Mouse (Mus musculus) right cerebral cortex, postnatal 4 days (tissue): ENCODE results near the gene March5.
A peak's percentile ranks its signal among the peaks of the same experiment; 100 is the strongest.
"Not testable (repeated sequence)": the region's sequence is repeated elsewhere in the genome, so short reads cannot be mapped to it uniquely, and the experiment has no call there.

Experiments used
- DNase-seq: peaks from one replicate; pipeline ENCODE4 v3.0.0-alpha.2; 2022

The March5 gene

GRCm38 (mm10) chr19:37209467-37210128 lies 2.3 kb downstream of the March5 start:
- no peak for DNase-seq

DNA sequence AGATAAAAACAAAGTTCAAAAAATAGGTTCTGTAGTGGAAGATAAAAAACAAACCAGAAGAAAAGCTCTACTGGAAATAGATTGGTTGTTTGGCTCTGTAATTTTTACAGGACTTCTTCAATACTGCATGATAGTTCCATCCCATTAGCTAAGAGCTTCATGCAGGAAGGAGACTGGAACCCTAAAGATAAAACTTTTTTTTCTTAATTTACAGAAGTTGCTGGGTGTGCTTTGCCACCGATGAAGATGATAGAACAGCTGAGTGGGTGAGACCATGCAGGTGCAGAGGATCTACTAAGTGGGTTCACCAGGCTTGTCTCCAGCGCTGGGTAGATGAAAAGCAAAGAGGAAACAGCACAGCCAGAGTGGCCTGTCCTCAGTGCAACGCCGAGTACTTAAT lies 3.1 kb downstream of the March5 start:
- DNase-seq = no peak

GRCm38 (mm10) chr19:37211416-37211815 lies 4.1 kb downstream of the March5 start:
- no peak for DNase-seq

DNA sequence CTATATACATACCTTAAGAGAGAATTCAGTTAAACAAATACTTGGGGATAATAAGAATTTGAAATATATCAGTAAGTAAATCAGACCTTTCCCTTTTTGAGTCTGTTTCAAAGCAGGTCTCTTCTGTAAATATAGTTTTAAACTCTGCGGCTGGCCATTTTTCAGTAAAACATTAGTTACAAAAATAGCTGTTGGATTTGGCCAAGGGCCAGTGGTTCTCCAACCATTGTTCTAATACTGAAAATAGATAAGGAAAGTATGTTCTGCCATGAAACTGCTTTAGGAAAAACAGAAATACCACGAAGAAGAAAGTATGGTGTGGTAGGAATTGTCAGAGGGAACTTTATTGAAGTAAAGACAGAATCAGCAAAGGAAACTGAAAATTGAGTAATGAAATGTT lies 7.4 kb downstream of the March5 start:
- DNase-seq = no peak

DNA sequence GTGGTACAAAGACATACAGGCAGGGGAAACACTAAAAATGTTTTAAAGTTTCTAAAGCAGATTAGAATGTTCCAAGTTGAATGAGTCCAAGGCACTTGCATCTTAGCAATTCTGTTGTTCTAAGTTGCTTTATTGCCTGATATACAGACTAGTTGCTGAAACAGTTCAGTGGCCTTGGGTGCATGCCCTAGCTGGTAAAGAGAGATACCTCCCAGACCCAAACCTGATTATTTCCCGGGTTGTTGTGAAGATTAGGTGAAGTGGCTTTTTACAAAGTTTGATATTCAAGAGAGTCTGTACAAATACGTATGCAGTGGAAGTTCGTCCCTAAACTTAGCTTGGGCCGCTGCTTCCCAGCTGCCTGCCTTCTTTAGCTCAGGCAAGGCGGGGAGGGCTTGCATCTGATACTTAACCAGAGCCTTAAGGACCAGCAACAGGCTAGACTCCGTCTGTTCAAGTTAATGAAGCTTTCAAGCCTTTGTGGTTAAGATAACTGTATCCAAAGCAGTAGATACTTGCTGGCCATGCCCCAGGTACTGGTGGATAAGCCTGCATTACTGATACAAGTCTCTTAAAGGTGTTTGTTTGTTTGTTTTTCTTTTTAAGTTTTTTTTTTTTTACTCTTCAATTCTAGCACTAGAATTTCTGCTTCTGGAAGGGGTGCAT lies 18.0 kb downstream of the March5 start:
- DNase-seq = no peak

DNA sequence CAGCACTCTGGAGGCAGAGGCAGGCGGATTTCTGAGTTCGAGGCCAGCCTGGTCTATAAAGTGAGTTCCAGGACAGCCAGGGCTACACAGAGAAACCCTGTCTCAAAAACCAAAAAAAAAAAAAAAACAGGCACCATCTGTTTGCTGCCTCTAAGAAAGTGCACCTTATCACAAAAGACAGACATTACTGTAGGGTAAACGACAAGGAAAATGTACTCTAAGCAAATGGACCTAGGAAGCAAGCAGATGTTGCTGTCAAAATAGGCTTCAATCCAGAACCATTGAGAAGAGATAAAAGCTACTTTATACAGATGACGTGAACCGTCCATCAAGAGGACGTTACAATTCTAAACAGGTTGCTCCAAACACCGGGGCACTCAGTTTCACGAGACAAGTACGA lies 25.3 kb downstream of the March5 start:
- DNase-seq = not testable (repeated sequence)

- DNase-seq = peak; percentile 16
These were observed 26.5 kb downstream of the March5 start for GRCm38 (mm10) chr19:37233561-37234539.

DNA sequence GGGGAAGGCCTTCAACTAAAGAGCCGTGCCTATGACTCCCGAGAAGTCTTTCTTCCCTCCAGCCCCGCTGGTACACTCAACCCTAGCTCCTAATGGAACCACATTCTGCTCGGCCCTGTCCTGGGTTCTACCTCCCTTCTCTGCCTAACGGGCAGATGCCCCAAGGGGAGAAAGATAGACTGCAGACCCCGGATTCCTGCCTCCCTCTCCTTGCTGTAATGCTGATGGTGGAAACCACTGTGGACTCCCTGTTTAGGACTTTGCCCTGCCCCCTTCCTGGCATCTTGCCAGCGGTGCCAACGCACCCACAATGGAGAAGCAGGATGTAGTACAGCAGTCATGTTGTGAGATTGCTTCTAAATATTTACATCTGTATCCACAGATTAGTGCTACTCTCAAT lies 28.5 kb downstream of the March5 start:
- peak; percentile 25 for DNase-seq

DNA sequence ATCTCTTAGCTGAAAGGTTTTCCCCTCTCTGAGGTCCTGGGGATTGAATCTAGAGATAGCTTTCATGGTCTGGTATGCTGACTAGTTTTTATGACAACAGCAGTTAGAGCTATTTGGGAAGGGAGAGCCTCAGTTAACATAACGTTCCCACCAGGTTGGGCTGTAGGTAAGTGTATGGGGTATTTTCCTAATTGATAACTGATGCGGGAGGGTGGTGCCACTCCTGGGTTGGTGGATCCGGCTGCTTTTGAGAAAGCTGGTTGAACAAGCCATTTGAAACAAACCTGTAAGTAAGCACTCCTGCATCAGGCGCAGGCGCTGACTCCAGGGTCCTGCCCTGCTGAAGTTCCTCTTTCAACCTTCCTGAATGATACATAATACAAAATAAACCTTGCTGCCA lies 30.0 kb downstream of the March5 start:
- no peak for DNase-seq

- no peak for DNase-seq
These were observed 30.5 kb downstream of the March5 start for GRCm38 (mm10) chr19:37237712-37238437.

GRCm38 (mm10) chr19:37238651-37239050 lies 31.3 kb downstream of the March5 start:
- no peak for DNase-seq

GRCm38 (mm10) chr19:37239096-37239495 lies 31.8 kb downstream of the March5 start:
- no peak for DNase-seq

GRCm38 (mm10) chr19:37241201-37241600 lies 33.9 kb downstream of the March5 start:
- DNase-seq = no peak

GRCm38 (mm10) chr19:37242707-37243106 lies 35.4 kb downstream of the March5 start:
- no peak for DNase-seq

DNA sequence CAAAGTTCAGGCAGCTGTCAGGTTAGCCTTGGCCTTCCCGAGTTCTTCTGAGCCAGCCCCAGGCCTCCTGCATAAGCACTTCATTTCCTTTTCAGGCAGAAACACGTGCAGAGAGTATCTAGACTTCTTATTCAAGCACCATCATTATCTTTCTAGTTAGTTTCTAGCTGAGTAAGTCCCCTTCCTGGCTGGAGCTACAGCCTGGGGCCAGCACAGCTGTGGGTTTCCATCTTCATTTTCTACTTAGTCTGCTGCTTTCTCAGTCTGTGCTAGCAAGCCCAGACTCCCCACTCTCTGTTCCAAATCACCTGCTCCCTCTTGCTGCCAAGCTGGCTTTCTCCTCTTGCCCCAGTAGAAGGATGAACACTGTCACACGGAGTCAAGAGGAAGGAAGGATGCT lies 39.5 kb downstream of the March5 start:
- no peak for DNase-seq

DNA sequence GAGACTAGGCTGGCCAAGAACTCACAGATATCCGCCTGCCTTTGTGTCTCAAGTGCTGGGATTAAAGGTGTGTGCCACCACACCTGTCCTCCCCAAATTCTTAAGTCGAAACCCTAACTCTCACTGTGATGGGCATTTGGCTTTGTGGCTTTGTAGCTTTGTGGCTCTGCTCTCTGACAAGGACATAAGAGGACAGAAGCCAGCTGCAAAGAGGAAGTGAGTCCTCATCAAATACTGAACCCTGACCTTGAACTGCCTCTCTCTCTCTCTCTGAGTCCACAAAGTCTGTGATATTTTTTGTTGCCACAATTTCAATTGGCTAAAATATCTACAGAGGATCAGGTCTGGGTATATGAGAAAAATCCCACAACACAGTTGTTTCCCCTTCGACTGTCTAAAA lies 40.9 kb downstream of the March5 start:
- DNase-seq = no peak

DNA sequence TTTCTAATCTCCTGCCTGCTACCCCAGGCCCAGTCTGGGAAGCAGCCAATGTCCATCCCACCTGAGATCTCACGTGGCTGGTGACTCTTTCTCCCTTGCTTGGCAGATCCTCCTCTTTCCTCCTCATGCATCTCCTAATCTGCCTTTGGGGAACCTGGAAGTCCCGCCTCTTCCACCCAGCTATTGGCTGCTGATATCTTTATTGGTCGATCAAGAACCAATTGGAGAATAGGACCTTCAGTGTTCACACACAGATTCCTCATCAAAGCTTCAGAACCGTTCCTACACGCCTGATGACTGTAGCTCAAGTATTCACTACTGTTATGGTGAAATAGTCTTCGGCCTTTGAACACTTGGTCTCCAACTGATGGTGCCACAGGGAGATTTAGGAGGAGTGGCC lies 44.8 kb downstream of the March5 start:
- DNase-seq = no peak

GRCm38 (mm10) chr19:37255321-37255720 lies 48.0 kb downstream of the March5 start:
- DNase-seq = no peak

- no peak for DNase-seq
These were observed 55.0 kb downstream of the March5 start for GRCm38 (mm10) chr19:37262389-37262788.

GRCm38 (mm10) chr19:37263566-37263942 lies 56.2 kb downstream of the March5 start:
- DNase-seq = no peak

DNA sequence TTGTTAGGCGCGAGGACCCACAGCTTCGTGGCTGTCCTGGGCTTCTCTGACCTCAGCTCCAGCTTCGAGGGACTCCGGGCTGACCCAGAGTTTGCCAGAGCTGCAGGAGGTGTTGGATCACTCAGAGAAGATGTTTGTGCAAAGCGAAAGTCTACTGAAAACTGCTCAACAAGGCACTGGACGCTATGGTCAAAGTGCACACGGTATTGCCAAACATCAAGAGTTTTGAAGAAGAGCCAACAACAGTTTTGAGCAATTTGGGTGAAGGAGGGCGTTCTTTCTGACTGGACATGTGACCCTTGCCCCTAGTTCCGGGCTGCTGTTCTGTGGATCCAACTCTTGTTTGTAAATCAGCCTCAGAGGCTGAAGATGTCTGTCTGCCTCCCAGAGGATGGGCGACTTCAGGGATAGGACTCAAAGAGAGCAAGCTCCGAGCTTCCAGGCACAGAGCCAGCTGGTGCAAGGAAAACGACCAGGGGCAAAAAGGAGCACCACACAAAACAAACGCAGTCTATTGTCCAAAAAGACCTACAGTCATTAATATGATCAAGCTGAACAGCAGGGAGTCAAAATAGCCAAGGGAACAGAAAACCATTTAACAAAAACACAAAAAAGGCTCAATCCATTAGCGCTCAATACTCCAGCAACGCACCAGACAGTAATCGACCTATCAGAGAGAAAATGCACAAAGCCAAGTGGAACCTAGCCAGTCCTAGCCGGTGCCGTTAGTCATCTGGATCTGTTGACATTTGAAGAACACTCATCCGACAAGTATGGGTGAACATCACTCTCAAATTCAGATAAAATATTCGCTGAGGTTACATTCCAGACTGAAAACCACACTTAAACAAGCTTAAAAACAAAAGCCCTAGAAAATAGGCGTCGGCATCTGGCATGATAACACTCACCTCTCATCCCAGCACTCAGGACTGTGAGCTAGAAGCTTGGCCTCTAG lies 56.9 kb downstream of the March5 start:
- peak; percentile 39 for DNase-seq
